Mouse (Mus musculus): ENCODE results near the gene Spint2. TPM values are rescaled to one million over a fixed set of nuclear protein-coding genes. Genes with fewer than 3 reads are reported as not detected.

The Spint2 gene
- polyA plus RNA-seq, 1 experiment from 2014 or later: 84.8 TPM

DNA sequence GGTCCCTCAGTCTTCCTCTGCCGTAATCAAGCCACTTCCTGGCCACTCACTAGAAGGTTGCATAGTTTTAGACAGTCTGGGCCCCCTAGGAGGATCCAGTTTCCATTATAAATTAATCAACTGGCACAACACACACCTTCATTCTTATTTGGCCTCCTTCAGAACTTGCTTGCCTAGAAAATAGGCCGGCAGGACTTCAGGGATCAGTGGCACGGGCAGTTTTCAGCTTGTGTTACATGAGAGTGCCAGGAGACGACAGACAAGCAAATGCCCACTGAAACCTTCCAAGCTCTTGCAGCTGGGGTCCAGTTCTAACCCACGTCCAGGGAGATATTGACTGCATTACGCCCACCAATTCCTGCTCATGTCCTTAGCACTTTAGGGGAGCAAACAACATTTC is 19.6 kb downstream of the Spint2 start:
- Histone ChIP-seq H3K4me1 (ENCODE audit: insufficient read depth) (no peaks in the 10 kb centered on the region), H3K9ac (replicated peaks) (no peak overlapping the region), H3K27ac (ENCODE audit: low read depth) (no peak overlapping the region), H3K27me3 (ENCODE audit: insufficient read depth, low read length) (no peaks in the 10 kb centered on the region), H3K36me3 (replicated peaks; ENCODE audit: insufficient read depth, low read length) (peaks cover 9% of the 10 kb centered on the region; the same call in 1 of the 2 replicates), H3K9me3 (ENCODE audit: low read length) (no peaks in the 10 kb centered on the region), H3K4me2 (ENCODE audit: low read depth, low read length) (no peak overlapping the region), H3K4me3 (ENCODE audit: low read depth, low read length) (no peak overlapping the region)
- WGBS (ENCODE audit: insufficient replicate concordance): 74% methylated on average over 6 of the region's 6 CpGs
- no peak for TF ChIP-seq CTCF (IDR thresholded peaks at IDR 0.05; ENCODE audit: low read depth)
- no peak for TF ChIP-seq EP300 (IDR thresholded peaks at IDR 0.05; ENCODE audit: low read depth)
- ATAC-seq (no peak), DNase-seq (no peak)

DNA sequence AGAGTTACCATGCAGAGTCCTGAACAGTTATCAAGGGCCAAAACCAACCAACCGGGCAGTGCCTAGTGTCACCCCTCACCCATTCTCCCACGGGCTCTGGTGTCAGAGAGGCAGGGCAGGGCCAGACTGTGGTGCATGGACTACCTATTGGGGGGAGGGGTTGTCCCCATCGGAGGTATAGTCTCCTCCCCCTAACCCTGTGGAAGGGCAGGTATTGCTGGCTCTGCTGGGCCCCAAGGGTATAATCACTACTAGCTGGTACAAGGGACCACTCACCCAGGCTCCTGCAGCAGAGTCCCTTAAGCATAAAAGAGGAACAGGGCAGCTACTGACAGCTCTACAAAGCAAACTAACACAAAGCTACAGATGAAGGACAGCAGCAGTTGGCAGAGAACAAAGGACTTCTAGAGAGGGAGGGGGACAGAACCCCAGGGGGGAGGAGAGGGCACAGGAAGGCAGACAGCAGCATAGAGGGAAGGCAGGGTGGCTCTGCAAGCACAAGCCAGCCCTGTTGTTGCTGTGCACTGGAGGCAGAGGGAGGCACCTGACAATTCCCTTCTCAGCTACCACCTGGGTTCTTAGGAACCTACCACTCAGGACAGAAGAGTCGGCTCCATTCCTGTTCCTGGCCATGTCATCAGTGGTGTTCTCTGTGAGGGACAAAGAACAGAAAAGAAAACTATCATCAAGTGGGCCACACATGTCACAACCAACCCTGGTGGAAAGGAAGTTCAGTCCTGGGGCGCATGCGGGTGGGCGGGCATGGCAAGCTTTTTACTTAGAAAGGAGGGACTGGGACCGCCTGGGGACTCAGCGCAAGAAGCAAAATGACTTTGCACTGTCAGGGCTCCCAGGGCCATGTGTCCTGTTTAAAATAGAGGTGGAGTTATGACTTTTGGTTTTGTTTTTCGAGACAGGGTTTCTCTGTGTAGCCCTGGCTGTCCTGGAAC is 21.7 kb downstream of the Spint2 start:
- Histone ChIP-seq H3K9ac (replicated peaks) (no peak overlapping the region), H3K4me1 (ENCODE audit: insufficient read depth) (no peaks in the 10 kb centered on the region), H3K9me3 (ENCODE audit: low read length) (no peaks in the 10 kb centered on the region), H3K27ac (ENCODE audit: low read depth) (no peak overlapping the region), H3K27me3 (ENCODE audit: insufficient read depth, low read length) (no peaks in the 10 kb centered on the region), H3K4me2 (ENCODE audit: low read depth, low read length) (no peak overlapping the region), H3K4me3 (ENCODE audit: low read depth, low read length) (no peak overlapping the region), H3K36me3 (replicated peaks; ENCODE audit: insufficient read depth, low read length) (peaks cover 15% of the 10 kb centered on the region; the same call in 1 of the 2 replicates)
- DNase-seq: no peak
- 71% methylated on average over 10 of the region's 10 CpGs for whole genome bisulfite sequencing (ENCODE audit: insufficient replicate concordance)
- no peak for TF ChIP-seq CTCF (IDR thresholded peaks at IDR 0.05; ENCODE audit: low read depth)
- TF ChIP-seq EP300 (IDR thresholded peaks at IDR 0.05; ENCODE audit: low read depth): no peak
- ATAC-seq: no peak

DNA sequence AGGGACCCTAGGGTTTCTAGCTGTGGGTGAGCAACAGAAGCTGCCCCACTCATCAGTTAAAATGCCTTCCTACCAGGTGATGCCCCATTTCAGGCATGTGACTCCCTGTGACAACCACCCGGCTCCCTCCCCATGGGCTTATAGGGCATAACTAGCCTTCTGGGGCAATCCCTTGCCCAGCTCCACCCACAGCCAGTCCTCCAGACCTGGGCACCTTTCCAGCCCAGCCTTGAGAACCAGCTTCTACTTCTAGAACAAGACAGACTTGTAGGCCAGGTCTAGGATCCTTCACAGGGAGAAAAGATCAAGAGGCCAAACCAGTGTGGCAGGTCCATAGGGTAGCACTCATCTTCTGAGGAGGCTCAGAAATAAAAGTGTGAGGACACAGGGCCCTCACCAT is 24.3 kb downstream of the Spint2 start:
- Histone ChIP-seq H3K27me3 (ENCODE audit: insufficient read depth, low read length) (no peaks in the 10 kb centered on the region), H3K36me3 (replicated peaks; ENCODE audit: insufficient read depth, low read length) (peaks cover 15% of the 10 kb centered on the region; the same call in 1 of the 2 replicates), H3K4me3 (ENCODE audit: low read depth, low read length) (no peak overlapping the region), H3K9me3 (ENCODE audit: low read length) (no peaks in the 10 kb centered on the region), H3K4me1 (ENCODE audit: insufficient read depth) (peaks cover 10% of the 10 kb centered on the region), H3K4me2 (ENCODE audit: low read depth, low read length) (no peak overlapping the region), H3K9ac (replicated peaks) (no peak overlapping the region), H3K27ac (ENCODE audit: low read depth) (no peak overlapping the region)
- TF ChIP-seq EP300 (IDR thresholded peaks at IDR 0.05; ENCODE audit: low read depth) (no peak), CTCF (IDR thresholded peaks at IDR 0.05; ENCODE audit: low read depth) (no peak)
- DNase-seq: no peak
- 73% methylated on average over 1 of the region's 1 CpGs for WGBS (ENCODE audit: insufficient replicate concordance)
- ATAC-seq: no peak

- no peak overlapping the region for H3K4me3 ChIP-seq (ENCODE audit: low read depth, low read length)
- H3K36me3 ChIP-seq (replicated peaks; ENCODE audit: insufficient read depth, low read length): peaks cover 15% of the 10 kb centered on the region; the same call in 1 of the 2 replicates
- ATAC-seq (no peak), DNase-seq (no peak)
- H3K9ac ChIP-seq (replicated peaks): no peak overlapping the region
- 76% methylated on average over 4 of the region's 4 CpGs for WGBS (ENCODE audit: insufficient replicate concordance)
- no peak overlapping the region for H3K27ac ChIP-seq (ENCODE audit: low read depth)
- peaks cover 10% of the 10 kb centered on the region for H3K4me1 ChIP-seq (ENCODE audit: insufficient read depth)
- no peak overlapping the region for H3K4me2 ChIP-seq (ENCODE audit: low read depth, low read length)
- TF ChIP-seq EP300 (IDR thresholded peaks at IDR 0.05; ENCODE audit: low read depth) (no peak), CTCF (IDR thresholded peaks at IDR 0.05; ENCODE audit: low read depth) (no peak)
- no peaks in the 10 kb centered on the region for H3K27me3 ChIP-seq (ENCODE audit: insufficient read depth, low read length)
- no peaks in the 10 kb centered on the region for H3K9me3 ChIP-seq (ENCODE audit: low read length)
Measured at GRCm38 (mm10) chr7:29255875-29256274, 25.8 kb downstream of the Spint2 start.

DNA sequence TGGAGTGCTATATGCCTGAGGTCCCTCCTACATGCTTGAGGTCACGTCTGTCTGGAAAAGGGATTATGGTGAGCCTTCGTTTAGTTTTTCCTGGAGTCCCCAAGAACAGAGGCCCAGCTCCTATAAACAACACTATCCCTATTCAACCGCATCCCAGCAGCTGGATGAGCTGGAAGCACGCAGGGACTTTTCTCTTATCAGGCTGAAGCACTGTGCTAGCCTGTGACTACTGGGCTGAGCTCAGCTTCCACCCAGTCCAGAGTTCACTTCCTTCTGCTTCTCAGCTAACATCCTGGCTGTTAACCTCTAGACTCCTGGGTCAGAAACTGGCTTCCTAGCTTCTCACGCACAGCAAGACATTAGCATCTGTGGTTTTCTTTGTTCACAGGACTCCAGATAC is 27.9 kb downstream of the Spint2 start:
- Histone ChIP-seq H3K27me3 (ENCODE audit: insufficient read depth, low read length) (no peaks in the 10 kb centered on the region), H3K9ac (replicated peaks) (no peak overlapping the region), H3K4me2 (ENCODE audit: low read depth, low read length) (no peak overlapping the region), H3K27ac (ENCODE audit: low read depth) (0 out of 2 replicates have a peak overlapping the region, but pooled peaks have one; percentile 35), H3K4me1 (ENCODE audit: insufficient read depth) (peaks cover 10% of the 10 kb centered on the region), H3K9me3 (ENCODE audit: low read length) (no peaks in the 10 kb centered on the region), H3K4me3 (ENCODE audit: low read depth, low read length) (no peak overlapping the region), H3K36me3 (replicated peaks; ENCODE audit: insufficient read depth, low read length) (peaks cover 11% of the 10 kb centered on the region; the same call in 1 of the 2 replicates)
- peak; percentile 64 for ATAC-seq
- 29% methylated on average over 5 of the region's 5 CpGs for WGBS (ENCODE audit: insufficient replicate concordance)
- DNase-seq: no peak
- TF ChIP-seq EP300 (IDR thresholded peaks at IDR 0.05; ENCODE audit: low read depth) (no peak), CTCF (IDR thresholded peaks at IDR 0.05; ENCODE audit: low read depth) (no peak)

GRCm38 (mm10) chr7:29251166-29251565 is 30.5 kb downstream of the Spint2 start:
- no peak overlapping the region for H3K4me3 ChIP-seq (ENCODE audit: low read depth, low read length)
- 53% methylated on average over 3 of the region's 3 CpGs for WGBS (ENCODE audit: insufficient replicate concordance)
- no peak overlapping the region for H3K9ac ChIP-seq (replicated peaks)
- no peak for TF ChIP-seq EP300 (IDR thresholded peaks at IDR 0.05; ENCODE audit: low read depth)
- H3K27me3 ChIP-seq (ENCODE audit: insufficient read depth, low read length): no peaks in the 10 kb centered on the region
- H3K4me1 ChIP-seq (ENCODE audit: insufficient read depth): peaks cover 19% of the 10 kb centered on the region
- no peak for ATAC-seq
- H3K27ac ChIP-seq (ENCODE audit: low read depth): no peak overlapping the region
- no peak for DNase-seq
- H3K9me3 ChIP-seq (ENCODE audit: low read length): no peaks in the 10 kb centered on the region
- no peak overlapping the region for H3K4me2 ChIP-seq (ENCODE audit: low read depth, low read length)
- H3K36me3 ChIP-seq (replicated peaks; ENCODE audit: insufficient read depth, low read length): no peaks in the 10 kb centered on the region
